ENCODE assay signal across 12 mouse cellular contexts in genomic region chr6:83449440-83449839, GRCm38 (mm10). TPM values are rescaled to one million over a fixed set of nuclear protein-coding genes. Genes with fewer than 3 reads are reported as not detected.
DNase-seq lines count a peak whose midpoint lies in the region; ATAC-seq lines count a peak whose summit lies in the region.
"Had no signal": no experiment of that assay in that cellular context is flagged by ENCODE, and none has a peak within 500 bp of the region (broad histone marks: within the 10 kb centered on the region; RNA-seq: fewer than 3 reads in every experiment).

No protein-coding gene starts in this region.

- WGBS in embryonic facial prominence, embryonic 12.5 days = 63% methylated on average over 3 of the region's 3 CpGs
- 83% methylated on average over 3 of the region's 3 CpGs for WGBS in embryonic facial prominence, embryonic 10.5 days
- 53% methylated on average over 3 of the region's 3 CpGs for WGBS in limb, embryonic 13.5 days
- 61% methylated on average over 3 of the region's 3 CpGs for WGBS in limb, embryonic 10.5 days
- WGBS in intestine, embryonic 16.5 days = 34% methylated on average over 3 of the region's 3 CpGs
- 45% methylated on average over 3 of the region's 3 CpGs for WGBS in stomach, embryonic 14.5 days

- H3K36me3 ChIP-seq in embryonic facial prominence, embryonic 12.5 days = peaks cover 27% of the 10 kb centered on the region; the same call in 1 of the 2 replicates
- H3K36me3 ChIP-seq in embryonic facial prominence, embryonic 10.5 days (replicated peaks) = peaks cover 98% of the 10 kb centered on the region
- H3K36me3 ChIP-seq in limb, embryonic 13.5 days = peaks cover 65% of the 10 kb centered on the region
- H3K36me3 ChIP-seq in limb, embryonic 10.5 days = peaks cover 96% of the 10 kb centered on the region
- H3K36me3 ChIP-seq in intestine, embryonic 16.5 days (ENCODE audit: control insufficient read depth, insufficient read depth, low read length) = 0 out of 2 replicates have a peak, but pooled peaks cover 4% of the 10 kb centered on the region
- peaks cover 23% of the 10 kb centered on the region; the same call in 1 of the 2 replicates for H3K36me3 ChIP-seq in stomach, embryonic 14.5 days (ENCODE audit: control insufficient read depth, insufficient read depth, low read length)

- no peak overlapping the region for H3K4me2 ChIP-seq in embryonic facial prominence, embryonic 12.5 days (replicated peaks)
- peak overlapping the region; percentile 19; the same call in 1 of the 2 replicates for H3K4me2 ChIP-seq in limb, embryonic 13.5 days (replicated peaks)
- 0 out of 2 replicates have a peak overlapping the region, but pooled peaks have one; percentile 10 for H3K4me2 ChIP-seq in intestine, embryonic 16.5 days (ENCODE audit: low read depth, low read length)
- H3K4me2 ChIP-seq in stomach, embryonic 14.5 days (replicated peaks; ENCODE audit: low read depth, low read length) = no peak overlapping the region

- H3K27ac ChIP-seq in embryonic facial prominence, embryonic 12.5 days = 0 out of 2 replicates have a peak overlapping the region, but pooled peaks have one; percentile 2
- H3K27ac ChIP-seq in embryonic facial prominence, embryonic 10.5 days (replicated peaks) = no peak overlapping the region
- no peak overlapping the region; the same call in 1 of the 2 replicates for H3K27ac ChIP-seq in limb, embryonic 13.5 days
- H3K27ac ChIP-seq in limb, embryonic 10.5 days = no peak overlapping the region
- peak overlapping the region; percentile 20; the same call in 1 of the 2 replicates for H3K27ac ChIP-seq in intestine, embryonic 16.5 days (ENCODE audit: low read length)
- peak overlapping the region; percentile 21; the same call in 1 of the 2 replicates for H3K27ac ChIP-seq in stomach, embryonic 14.5 days (ENCODE audit: low read length)

- no peak overlapping the region; the same call in 1 of the 2 replicates for H3K9ac ChIP-seq in embryonic facial prominence, embryonic 12.5 days
- no peak overlapping the region for H3K9ac ChIP-seq in limb, embryonic 13.5 days
- H3K9ac ChIP-seq in intestine, embryonic 16.5 days (ENCODE audit: low read depth, low read length) = peak overlapping the region; percentile 20; the same call in 1 of the 2 replicates
- no peak overlapping the region for H3K9ac ChIP-seq in stomach, embryonic 14.5 days (replicated peaks; ENCODE audit: low read depth, low read length)
- H3K9ac ChIP-seq: forebrain, postnatal 0 days had no signal

- H3K9me3 ChIP-seq in embryonic facial prominence, embryonic 12.5 days = no peaks in the 10 kb centered on the region
- H3K9me3 ChIP-seq in embryonic facial prominence, embryonic 10.5 days = no peaks in the 10 kb centered on the region
- no peaks in the 10 kb centered on the region for H3K9me3 ChIP-seq in limb, embryonic 13.5 days
- no peaks in the 10 kb centered on the region for H3K9me3 ChIP-seq in limb, embryonic 10.5 days (replicated peaks)
- no peaks in the 10 kb centered on the region for H3K9me3 ChIP-seq in intestine, embryonic 16.5 days (ENCODE audit: control insufficient read depth, low read length)
- no peaks in the 10 kb centered on the region for H3K9me3 ChIP-seq in stomach, embryonic 14.5 days (ENCODE audit: control insufficient read depth, low read depth, low read length)

- ATAC-seq in embryonic facial prominence, embryonic 12.5 days (ENCODE audit: insufficient number of reproducible peaks, insufficient read depth, low FRiP score, low TSS enrichment) = no peak
- ATAC-seq in limb, embryonic 13.5 days (ENCODE audit: low FRiP score, low read depth) = no peak
- ATAC-seq in intestine, embryonic 16.5 days = no peak
- ATAC-seq in stomach, embryonic 14.5 days (ENCODE audit: insufficient number of reproducible peaks, insufficient read depth, low FRiP score, low read depth) = no peak
- ATAC-seq: forebrain, postnatal 0 days had no signal

- no peaks in the 10 kb centered on the region for H3K27me3 ChIP-seq in embryonic facial prominence, embryonic 12.5 days
- no peaks in the 10 kb centered on the region for H3K27me3 ChIP-seq in embryonic facial prominence, embryonic 10.5 days (replicated peaks; ENCODE audit: low read depth, poor library complexity, severe bottlenecking)
- H3K27me3 ChIP-seq in limb, embryonic 13.5 days = no peaks in the 10 kb centered on the region
- H3K27me3 ChIP-seq in limb, embryonic 10.5 days (ENCODE audit: low read depth, poor library complexity, severe bottlenecking) = no peaks in the 10 kb centered on the region
- no peaks in the 10 kb centered on the region for H3K27me3 ChIP-seq in intestine, embryonic 16.5 days (replicated peaks; ENCODE audit: control insufficient read depth, insufficient read depth, low read length)
- no peaks in the 10 kb centered on the region for H3K27me3 ChIP-seq in stomach, embryonic 14.5 days (ENCODE audit: control insufficient read depth, insufficient read depth, low read length)

- no peak overlapping the region for H3K4me3 ChIP-seq in embryonic facial prominence, embryonic 12.5 days
- H3K4me3 ChIP-seq in embryonic facial prominence, embryonic 10.5 days = no peak overlapping the region
- no peak overlapping the region for H3K4me3 ChIP-seq in limb, embryonic 13.5 days
- H3K4me3 ChIP-seq in limb, embryonic 10.5 days = no peak overlapping the region
- no peak overlapping the region for H3K4me3 ChIP-seq in intestine, embryonic 16.5 days (ENCODE audit: low read length)
- H3K4me3 ChIP-seq in stomach, embryonic 14.5 days (ENCODE audit: low read depth, low read length) = no peak overlapping the region

- DNase-seq in embryonic facial prominence, embryonic 10.5 days (ENCODE audit: low spot score) = no peak
- DNase-seq in limb, embryonic 10.5 days (ENCODE audit: low spot score) = no peak
- no peak for DNase-seq in cerebellum, adult 18-20 months
- DNase-seq in cerebellum, adult 8-10 months = no peak
- DNase-seq: cerebellum, adult 9-11 months; forebrain, postnatal 0 days; gastrocnemius, postnatal 25 days; lung, postnatal 10 days had no signal

- peaks cover 68% of the 10 kb centered on the region for H3K4me1 ChIP-seq in embryonic facial prominence, embryonic 12.5 days
- H3K4me1 ChIP-seq in embryonic facial prominence, embryonic 10.5 days = peaks cover 91% of the 10 kb centered on the region
- peaks cover 96% of the 10 kb centered on the region for H3K4me1 ChIP-seq in limb, embryonic 13.5 days
- peaks cover 82% of the 10 kb centered on the region for H3K4me1 ChIP-seq in limb, embryonic 10.5 days
- H3K4me1 ChIP-seq in intestine, embryonic 16.5 days (ENCODE audit: control insufficient read depth, insufficient read depth, low read length) = peaks cover 86% of the 10 kb centered on the region
- peaks cover 73% of the 10 kb centered on the region for H3K4me1 ChIP-seq in stomach, embryonic 14.5 days (ENCODE audit: control insufficient read depth, insufficient read depth, low read length)

RNA-seq across cellular contexts. Expression of gene Tet3, which starts 9.4 kb away (rescaled TPM):
- polyA plus RNA-seq in embryonic facial prominence, embryonic 12.5 days (2016; fragmentation: Nextera tagmentation; extraction: Ambion mirVana) = 40.0 and 41.1 TPM in 2 replicates
- 45.1 and 50.0 TPM in 2 replicates for polyA plus RNA-seq in embryonic facial prominence, embryonic 10.5 days (2016; fragmentation: Nextera tagmentation; extraction: Ambion mirVana)
- 51.6 and 63.1 TPM in 2 replicates for polyA plus RNA-seq in limb, embryonic 13.5 days (2015; fragmentation: Nextera tagmentation; extraction: Ambion mirVana)
- 40.1 and 42.7 TPM in 2 replicates for polyA plus RNA-seq in limb, embryonic 10.5 days (2016; fragmentation: Nextera tagmentation; extraction: Ambion mirVana)
- 40.1 and 43.5 TPM in 2 replicates for polyA plus RNA-seq in intestine, embryonic 16.5 days (2015; fragmentation: Nextera tagmentation; extraction: Ambion mirVana)
- polyA plus RNA-seq in stomach, embryonic 14.5 days (2014; fragmentation: Nextera tagmentation; extraction: Ambion mirVana) = 43.7 and 49.2 TPM in 2 replicates

RNA-seq across cellular contexts. Expression of gene Dguok, which starts 57.3 kb away (rescaled TPM):
- 75.5 and 79.1 TPM in 2 replicates for polyA plus RNA-seq in embryonic facial prominence, embryonic 12.5 days (2016; fragmentation: Nextera tagmentation; extraction: Ambion mirVana)
- 61.0 and 62.1 TPM in 2 replicates for polyA plus RNA-seq in embryonic facial prominence, embryonic 10.5 days (2016; fragmentation: Nextera tagmentation; extraction: Ambion mirVana)
- polyA plus RNA-seq in limb, embryonic 13.5 days (2015; fragmentation: Nextera tagmentation; extraction: Ambion mirVana) = 88.4 and 89.5 TPM in 2 replicates
- polyA plus RNA-seq in limb, embryonic 10.5 days (2016; fragmentation: Nextera tagmentation; extraction: Ambion mirVana) = 58.0 and 69.5 TPM in 2 replicates
- 68.5 and 72.4 TPM in 2 replicates for polyA plus RNA-seq in intestine, embryonic 16.5 days (2015; fragmentation: Nextera tagmentation; extraction: Ambion mirVana)
- 81.3 and 95.0 TPM in 2 replicates for polyA plus RNA-seq in stomach, embryonic 14.5 days (2014; fragmentation: Nextera tagmentation; extraction: Ambion mirVana)

Comparison
In these comparisons a context has a peak if more than half of its experiments do, and no peak if none do; other contexts are left out.
1. H3K27ac ChIP-seq: peak in embryonic facial prominence, embryonic 12.5 days (single experiment), intestine, embryonic 16.5 days (single experiment) and stomach, embryonic 14.5 days (single experiment); none in embryonic facial prominence, embryonic 10.5 days (single experiment), limb, embryonic 13.5 days (single experiment) and limb, embryonic 10.5 days (single experiment).
2. H3K4me2 ChIP-seq: peak in limb, embryonic 13.5 days (single experiment) and intestine, embryonic 16.5 days (single experiment); none in embryonic facial prominence, embryonic 12.5 days (single experiment) and stomach, embryonic 14.5 days (single experiment).